Mouse (Mus musculus): ENCODE data around the gene Cd300c2.
"Not testable (repeated sequence)": the region's sequence is repeated elsewhere in the genome, so short reads cannot be mapped to it uniquely, and the experiment has no call there.

Gene Cd300c2

DNA sequence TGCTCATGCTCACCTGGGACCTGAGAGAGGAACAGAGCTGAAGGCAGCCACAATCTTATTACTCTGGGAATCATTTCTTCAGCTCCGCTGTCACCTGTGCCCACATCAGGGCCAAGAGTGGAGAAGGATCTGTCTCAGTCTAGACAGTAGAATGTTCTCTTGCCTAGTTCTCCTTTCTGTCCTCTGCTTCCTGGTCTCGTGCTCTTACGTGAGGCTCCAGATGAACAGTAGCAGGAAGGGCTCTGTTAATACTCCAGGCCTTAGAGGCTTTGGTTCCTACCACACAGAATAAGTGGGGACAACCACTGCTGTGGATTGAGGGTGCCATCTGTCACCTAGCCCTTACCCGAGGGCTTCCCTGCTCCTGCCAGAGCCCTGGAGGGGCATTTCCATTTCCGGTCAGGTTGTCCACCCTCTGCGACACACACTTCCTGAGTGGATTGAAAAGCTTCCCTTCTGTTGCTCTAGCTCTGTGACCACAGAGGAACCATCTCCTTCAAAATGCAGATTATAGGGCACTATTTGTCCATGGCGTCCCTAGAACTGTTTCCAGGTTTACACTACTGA lies at the start of gene Cd300c2:
Gene Cd300c2 (minus strand): TSS at position 407 of the 567 bp plus-strand sequence.
- DNase-seq: no peak

DNA sequence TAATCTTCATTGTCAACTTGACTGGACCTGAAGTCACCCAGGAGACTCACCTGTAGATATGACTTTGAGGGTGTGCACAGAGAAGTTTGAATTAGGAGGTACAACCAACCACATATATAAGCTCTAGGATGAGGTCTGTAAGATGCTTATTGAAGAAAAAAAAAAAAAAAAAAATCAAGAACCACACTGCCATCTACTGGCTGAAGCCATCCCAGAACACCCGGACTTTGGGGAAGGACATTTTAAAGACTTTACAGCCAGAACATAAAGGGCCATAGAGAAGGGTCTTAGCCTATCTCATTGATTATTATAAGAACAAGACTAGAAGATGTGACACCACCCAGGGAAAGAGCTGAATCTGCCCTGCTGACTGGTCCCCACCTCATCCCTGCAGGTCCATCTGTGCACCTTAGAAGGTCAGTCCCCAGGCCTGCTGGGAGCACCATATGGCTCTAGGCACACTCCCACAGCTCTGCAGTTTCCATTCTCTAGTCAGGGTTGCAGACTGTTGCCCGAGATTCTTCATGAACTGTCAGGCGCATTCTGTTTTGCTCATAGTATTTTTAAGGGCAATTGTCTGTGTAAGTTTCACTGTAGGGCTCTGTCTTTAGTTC lies 47.7 kb upstream of the Cd300c2 start:
- no peak for DNase-seq

DNA sequence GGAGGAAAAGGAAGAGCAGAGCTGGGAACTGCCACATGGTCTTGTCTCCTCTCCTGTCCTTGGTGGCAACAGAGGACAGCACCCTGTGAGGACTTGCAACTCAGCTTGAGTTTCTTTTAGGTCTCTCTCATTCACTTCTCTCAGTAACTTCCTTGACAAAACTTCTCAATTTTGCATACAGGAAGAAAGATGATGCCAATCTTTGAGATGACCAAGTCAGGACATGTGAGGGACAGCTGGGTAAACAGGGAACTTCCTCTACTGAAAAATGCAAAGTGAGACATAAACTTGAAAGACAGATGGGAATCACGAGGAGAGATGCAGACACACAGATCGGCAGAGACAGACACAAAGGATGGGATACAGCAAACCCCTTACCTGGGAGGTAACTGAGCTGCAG lies 46.6 kb upstream of the Cd300c2 start, which contains the start of gene Cd300ld3:
Gene Cd300ld3 (minus strand): TSS at position 151 of the 400 bp plus-strand sequence.
- DNase-seq: no peak

DNA sequence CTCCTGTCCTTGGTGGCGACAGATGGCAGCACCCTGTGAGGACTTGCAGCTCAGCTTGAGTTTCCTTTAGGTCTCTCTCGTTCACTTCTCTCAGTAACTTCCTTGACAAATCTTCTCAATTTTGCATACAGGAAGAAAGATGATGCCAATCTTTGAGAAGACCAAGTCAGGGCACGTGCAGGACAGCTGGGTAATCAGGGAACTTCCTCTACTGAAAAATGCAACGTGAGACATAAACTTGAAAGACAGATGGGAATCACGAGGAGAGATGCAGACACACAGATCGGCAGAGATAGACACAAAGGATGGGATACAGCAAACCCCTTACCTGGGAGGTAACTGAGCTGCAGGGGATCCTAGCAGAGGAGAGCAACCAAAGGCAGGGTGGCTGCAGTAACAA lies 36.0 kb upstream of the Cd300c2 start, which contains the start of gene Cd300ld5:
Gene Cd300ld5 (minus strand): TSS at position 101 of the 400 bp plus-strand sequence.
- DNase-seq: not testable (repeated sequence)

DNA sequence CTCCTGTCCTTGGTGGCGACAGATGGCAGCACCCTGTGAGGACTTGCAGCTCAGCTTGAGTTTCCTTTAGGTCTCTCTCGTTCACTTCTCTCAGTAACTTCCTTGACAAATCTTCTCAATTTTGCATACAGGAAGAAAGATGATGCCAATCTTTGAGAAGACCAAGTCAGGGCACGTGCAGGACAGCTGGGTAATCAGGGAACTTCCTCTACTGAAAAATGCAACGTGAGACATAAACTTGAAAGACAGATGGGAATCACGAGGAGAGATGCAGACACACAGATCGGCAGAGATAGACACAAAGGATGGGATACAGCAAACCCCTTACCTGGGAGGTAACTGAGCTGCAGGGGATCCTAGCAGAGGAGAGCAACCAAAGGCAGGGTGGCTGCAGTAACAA lies 25.2 kb upstream of the Cd300c2 start, which contains the start of gene Cd300ld4:
Gene Cd300ld4 (minus strand): TSS at position 101 of the 400 bp plus-strand sequence.
- not testable (repeated sequence) for DNase-seq

DNA sequence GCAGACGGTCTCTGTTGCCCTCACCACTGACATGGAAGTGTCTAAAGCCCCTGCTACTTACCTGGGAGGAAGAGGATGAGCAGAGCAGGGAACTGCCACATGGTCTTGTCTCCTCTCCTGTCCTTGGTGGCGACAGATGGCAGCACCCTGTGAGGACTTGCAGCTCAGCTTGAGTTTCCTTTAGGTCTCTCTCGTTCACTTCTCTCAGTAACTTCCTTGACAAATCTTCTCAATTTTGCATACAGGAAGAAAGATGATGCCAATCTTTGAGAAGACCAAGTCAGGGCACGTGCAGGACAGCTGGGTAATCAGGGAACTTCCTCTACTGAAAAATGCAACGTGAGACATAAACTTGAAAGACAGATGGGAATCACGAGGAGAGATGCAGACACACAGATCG lies 14.4 kb upstream of the Cd300c2 start, which contains the start of gene Cd300ld2:
Gene Cd300ld2 (minus strand): TSS at position 101 of the 400 bp plus-strand sequence.
- DNase-seq: not testable (repeated sequence)

DNA sequence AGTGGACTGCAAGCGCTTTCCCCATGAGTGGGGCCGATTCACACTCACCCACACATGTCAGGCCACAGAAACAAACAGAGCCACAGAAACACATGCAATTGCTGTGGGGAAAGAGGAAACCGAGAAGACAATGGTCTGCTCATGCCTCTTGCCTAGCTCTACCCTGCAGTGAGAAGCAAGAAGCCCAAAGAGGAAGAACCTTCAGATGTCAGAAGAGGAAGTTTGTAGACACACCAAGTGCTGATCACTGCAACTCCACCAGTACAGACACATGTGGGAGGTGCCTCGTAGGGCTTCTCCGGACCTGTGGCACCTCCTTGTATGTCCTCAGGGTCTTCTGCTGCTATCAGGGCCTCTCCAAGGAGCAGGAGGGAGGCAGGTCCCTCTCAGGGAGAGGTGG lies 2.4 kb upstream of the Cd300c2 start:
- peak; percentile 15 for DNase-seq

DNA sequence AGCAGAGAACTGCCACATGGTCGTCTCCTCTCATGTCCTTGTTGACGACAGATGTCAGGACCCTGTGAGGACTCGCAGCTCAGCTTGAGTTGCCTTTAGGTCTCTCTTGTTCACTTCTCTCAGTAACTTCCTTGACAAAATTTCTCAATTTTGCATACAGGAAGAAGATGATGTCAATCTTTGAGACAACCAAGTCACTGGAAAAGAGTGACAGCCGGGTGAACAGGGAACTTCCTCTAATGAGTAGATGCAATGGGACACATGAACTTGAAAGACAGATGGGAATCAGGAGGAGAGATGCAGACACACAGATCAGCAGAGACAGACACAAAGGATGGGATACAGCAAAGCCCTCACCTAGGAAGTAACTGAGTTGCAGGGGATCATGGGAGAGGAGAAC lies 11.9 kb downstream of the Cd300c2 start, which contains the start of gene Cd300ld:
Gene Cd300ld (minus strand): TSS at position 130 of the 400 bp plus-strand sequence.
- DNase-seq: no peak

DNA sequence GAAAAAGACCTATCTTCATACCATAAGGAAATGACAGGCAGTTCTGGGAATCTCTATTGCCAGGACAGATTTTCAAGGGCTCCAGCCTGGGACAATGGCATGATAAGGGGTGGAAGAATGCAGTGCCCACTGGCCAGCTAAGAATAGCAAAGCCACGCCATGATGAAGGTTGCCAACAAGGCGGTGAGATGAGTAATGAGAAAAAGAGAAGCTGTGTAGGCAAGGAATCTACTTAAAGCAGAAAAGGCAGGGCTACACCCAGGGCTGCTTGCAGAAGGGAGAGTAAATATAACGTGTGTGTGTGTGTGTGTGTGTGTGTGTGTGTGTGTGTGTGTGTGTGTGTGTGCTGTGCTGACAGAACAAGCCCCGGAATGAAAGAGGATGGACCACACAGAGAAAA lies 19.8 kb downstream of the Cd300c2 start:
- no peak for DNase-seq

DNA sequence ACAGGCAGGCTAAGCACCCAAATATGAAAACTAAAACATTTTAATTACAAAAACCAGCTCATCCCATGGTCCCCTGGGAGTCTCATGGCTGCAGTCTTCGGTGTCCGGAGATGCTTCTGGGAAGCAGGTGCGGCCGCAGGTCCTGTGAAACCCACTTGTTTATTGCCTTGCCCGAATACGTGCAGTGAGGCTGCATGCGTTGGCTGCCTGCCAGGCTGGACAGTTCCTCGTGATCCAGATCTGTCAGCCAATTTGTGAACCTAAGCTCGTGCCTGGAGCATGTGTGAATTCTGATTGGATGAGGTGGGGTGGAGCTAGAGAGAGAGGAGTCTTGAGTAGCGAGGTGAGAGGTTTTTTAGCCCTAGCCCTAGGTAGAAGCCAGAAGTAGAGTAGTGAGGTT lies 29.0 kb downstream of the Cd300c2 start:
- DNase-seq: no peak

DNA sequence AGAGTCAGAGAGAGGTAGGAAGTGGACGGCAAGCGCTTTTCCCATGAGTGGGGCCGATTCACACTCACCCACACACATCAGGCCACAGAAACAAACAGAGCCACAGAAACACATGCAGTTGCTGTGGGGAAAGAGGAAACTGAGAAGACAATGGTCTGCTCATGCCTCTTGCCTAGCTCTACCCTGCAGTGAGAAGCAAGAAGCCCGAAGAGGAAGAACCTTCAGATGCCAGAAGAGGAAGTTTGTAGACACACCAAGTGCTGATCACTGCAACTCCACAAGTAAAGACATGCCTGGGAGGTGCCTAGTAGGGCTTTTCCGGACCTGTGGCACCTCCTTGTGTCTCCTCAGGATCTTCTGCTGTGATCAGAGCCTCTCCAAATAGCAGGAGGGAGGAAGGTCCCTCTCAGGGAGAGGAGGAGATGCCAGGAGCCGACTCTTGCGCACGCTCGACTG lies 32.9 kb downstream of the Cd300c2 start, which contains the start of gene Cd300c:
Gene Cd300c (minus strand): TSS at position 406 of the 456 bp plus-strand sequence.
- DNase-seq: no peak

DNA sequence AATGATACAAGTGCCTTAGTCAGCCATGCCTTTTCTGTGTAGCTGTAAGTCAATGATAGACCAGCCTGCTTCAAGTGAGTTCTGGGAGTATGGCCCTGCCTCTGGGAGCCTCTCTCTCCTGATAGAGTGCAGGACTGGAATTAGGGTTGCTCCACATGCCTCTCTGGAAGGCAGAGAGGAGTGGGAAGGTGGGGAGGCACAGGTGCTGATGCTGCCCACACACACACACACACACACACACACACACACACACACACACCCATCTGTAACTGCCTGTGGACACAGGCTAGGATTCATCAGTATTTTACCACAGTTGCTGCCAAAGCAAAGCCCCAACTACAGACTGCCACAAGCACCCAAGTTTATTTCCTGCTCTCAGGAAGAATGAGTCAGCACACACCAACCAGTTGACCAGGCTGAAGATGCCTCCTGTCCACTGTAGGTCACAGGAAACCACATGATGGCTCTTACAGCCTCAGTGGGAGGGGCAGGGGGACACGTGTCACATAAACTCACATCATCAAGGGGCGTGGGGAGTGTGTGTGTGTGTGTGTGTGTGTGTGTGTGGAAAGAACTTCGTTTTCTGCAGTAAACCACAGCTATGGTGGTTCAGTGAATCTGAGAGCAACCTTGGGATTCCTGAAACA lies 36.4 kb downstream of the Cd300c2 start:
- peak; percentile 20 for DNase-seq

DNA sequence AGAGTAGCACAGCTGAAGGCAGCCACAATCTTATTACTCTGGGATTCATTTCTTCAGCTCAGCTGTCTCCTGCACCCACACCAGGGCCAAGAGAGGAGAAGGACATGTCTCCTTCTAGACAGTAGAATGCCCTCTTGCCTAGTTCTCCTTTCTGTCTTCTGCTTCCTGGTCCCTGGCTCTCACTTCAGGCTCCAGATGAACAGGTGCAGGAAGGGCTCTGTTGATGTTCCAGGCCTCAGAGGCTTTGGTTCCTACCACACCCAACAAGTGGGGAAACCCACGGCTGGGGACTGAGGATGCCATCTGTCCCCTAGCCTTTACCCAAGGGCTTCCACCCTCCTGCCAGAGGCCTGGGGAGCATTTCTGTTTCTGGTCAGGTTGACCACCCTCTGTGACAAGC lies 41.3 kb downstream of the Cd300c2 start:
- no peak for DNase-seq

Measured in liver (tissue).